Mouse (Mus musculus): Measurements from ENCODE around the gene Specc1. TPM values are rescaled to one million over a fixed set of nuclear protein-coding genes. Genes with fewer than 3 reads are reported as not detected.

Gene Specc1
- 0.84 and 0.92 TPM in 2 replicates for polyA plus RNA-seq (2012; rRNA removed)

DNA sequence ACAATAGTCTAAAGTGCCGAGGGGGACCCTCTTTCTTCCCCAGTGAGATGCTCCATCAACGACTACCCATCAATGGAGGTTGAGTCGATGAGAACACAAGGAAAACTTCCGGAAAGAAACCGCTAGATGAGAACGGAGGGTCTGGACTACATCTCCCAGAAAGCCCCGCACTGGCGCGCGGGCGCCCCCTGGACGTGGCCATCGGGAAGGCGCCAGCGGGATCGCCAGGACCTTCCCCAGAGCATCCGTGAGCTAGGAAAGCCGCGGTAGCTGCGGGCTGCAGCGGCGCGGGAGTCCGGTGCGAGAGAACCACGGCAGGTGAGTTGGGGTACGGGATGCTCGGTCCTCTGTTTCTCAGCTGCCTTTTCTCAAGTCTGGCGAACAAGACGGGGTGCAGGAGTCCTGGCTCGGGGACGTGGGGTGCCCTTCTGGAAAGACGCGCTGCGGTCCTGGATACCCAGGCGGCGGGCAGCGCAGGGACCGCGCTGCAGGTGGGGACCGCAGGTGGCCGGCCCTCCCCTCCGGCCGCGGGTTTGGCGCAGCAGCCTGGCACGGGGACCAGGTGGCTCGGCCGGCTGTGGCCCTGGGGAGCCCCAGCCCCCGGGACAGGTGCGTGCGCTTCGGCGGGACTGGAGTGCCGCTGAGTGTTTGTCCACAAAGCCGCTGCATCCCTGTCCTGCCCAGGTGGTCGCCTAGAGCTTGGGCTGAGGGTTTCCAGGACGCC, at the start of gene Specc1:
Specc1 (plus strand) TSS at position 192 of the 724 bp plus-strand sequence.

DNA sequence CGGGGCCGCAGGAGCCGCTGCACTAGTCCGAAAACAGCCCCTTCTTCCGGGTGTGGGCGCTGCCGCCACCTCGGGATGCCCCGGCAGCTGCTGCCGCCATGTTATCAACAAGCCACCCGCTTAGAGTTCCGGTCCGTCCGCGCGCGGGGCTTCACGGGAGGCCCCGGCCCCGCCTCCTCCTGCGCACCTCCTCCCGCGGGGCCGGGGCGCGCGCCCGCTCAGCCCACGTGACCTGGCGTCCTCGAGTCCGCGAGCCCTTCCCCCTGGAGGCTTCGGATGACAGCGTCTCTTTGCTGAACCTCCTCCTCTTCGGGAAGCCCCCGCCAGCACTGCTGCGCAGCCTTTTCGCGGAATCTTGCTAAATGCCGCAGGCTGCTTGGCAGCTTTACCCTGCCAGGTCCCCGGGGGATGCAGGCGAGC, 26.5 kb upstream of the Specc1 start, which contains the start of gene Akap10:
Akap10 (minus strand) TSS at position 155 of the 420 bp plus-strand sequence.

GRCm38 (mm10) chr11:62248401-62249244, 292.1 kb downstream of the Specc1 start, which contains the start of gene Adora2b:
Gene Adora2b, plus strand, starts transcription at chr11:62248984.

Other genes with a start within 250 kb of the Specc1 start
- gene Slc5a10, start 235.9 kb upstream of the Specc1 start, polyA plus RNA-seq (2012; rRNA removed), result 0.03 and 0.06 TPM in 2 replicates
- 3.6 and 3.8 TPM in 2 replicates for gene Prpsap2, start 194.7 kb upstream of the Specc1 start, polyA plus RNA-seq (2012; rRNA removed)
- 8.9 and 9.5 TPM in 2 replicates for gene Ulk2, start 101.7 kb upstream of the Specc1 start, polyA plus RNA-seq (2012; rRNA removed)
- gene Akap10, start 26.5 kb upstream of the Specc1 start, polyA plus RNA-seq (2012; rRNA removed), result 3.6 and 5.2 TPM in 2 replicates